ENCODE assay signal across 9 mouse cellular contexts in genomic region chr14:24911621-24912020, GRCm38 (mm10).
DNase-seq lines count a peak whose midpoint lies in the region; ATAC-seq lines count a peak whose summit lies in the region.
"Had no signal": no experiment of that assay in that cellular context is flagged by ENCODE, and none has a peak within 500 bp of the region (broad histone marks: within the 10 kb centered on the region; RNA-seq: fewer than 3 reads in every experiment).

No protein-coding gene starts in this region.

- H3K27me3 ChIP-seq in heart, embryonic 11.5 days (ENCODE audit: control insufficient read depth, insufficient read depth, low read length) = no peaks in the 10 kb centered on the region
- H3K27me3 ChIP-seq in midbrain, embryonic 16.5 days (ENCODE audit: control insufficient read depth, insufficient read depth, low read depth, low read length) = no peaks in the 10 kb centered on the region
- H3K27me3 ChIP-seq: lung, embryonic 15.5 days had no signal

- no peak overlapping the region for H3K4me2 ChIP-seq in heart, embryonic 11.5 days
- no peak overlapping the region for H3K4me2 ChIP-seq in midbrain, embryonic 16.5 days (ENCODE audit: low read length)
- H3K4me2 ChIP-seq: lung, embryonic 15.5 days had no signal

- intact Hi-C loops in heart, postnatal 36 days (cut with DNase I) = no loop called here

- no peak for DNase-seq in heart, postnatal 36 days
- peak; percentile 20 for DNase-seq in Muller cell, postnatal 12 days (ENCODE audit: inconsistent ontology term)
- DNase-seq in frontal cortex, adult 2 months (ENCODE audit: extremely low spot score in 1 of 2, low spot score in 1 of 2) = peak; percentile 80 to 88
- peak; percentile 74 to 86 for DNase-seq in left cerebral cortex, adult 9 months (ENCODE audit: low spot score in 2 of 2)
- no peak for DNase-seq in retina, embryonic 14.5 days (ENCODE audit: low spot score)

- no peak overlapping the region; the same call in 1 of the 2 replicates for H3K9ac ChIP-seq in heart, embryonic 11.5 days (ENCODE audit: low read depth, low read length)
- no peak overlapping the region for H3K9ac ChIP-seq in midbrain, embryonic 16.5 days (ENCODE audit: low read depth, low read length)
- H3K9ac ChIP-seq: lung, embryonic 15.5 days had no signal

- H3K4me1 ChIP-seq in heart, embryonic 11.5 days (ENCODE audit: control insufficient read depth, insufficient read depth, low read length) = peaks cover 13% of the 10 kb centered on the region
- peaks cover 8% of the 10 kb centered on the region for H3K4me1 ChIP-seq in midbrain, embryonic 16.5 days (ENCODE audit: control insufficient read depth, insufficient read depth, low read length)
- H3K4me1 ChIP-seq: lung, embryonic 15.5 days had no signal

- WGBS in heart, embryonic 11.5 days (ENCODE audit: insufficient replicate concordance) = 34% methylated on average over 6 of the region's 6 CpGs
- 72% methylated on average over 6 of the region's 6 CpGs for WGBS in midbrain, embryonic 16.5 days

- no peaks in the 10 kb centered on the region for H3K36me3 ChIP-seq in heart, embryonic 11.5 days (ENCODE audit: control insufficient read depth, insufficient read depth, low read length)
- no peaks in the 10 kb centered on the region for H3K36me3 ChIP-seq in midbrain, embryonic 16.5 days (ENCODE audit: control insufficient read depth, insufficient read depth, low read length)
- H3K36me3 ChIP-seq: lung, embryonic 15.5 days had no signal

- H3K27ac ChIP-seq in heart, embryonic 11.5 days (ENCODE audit: low read depth, low read length) = peak overlapping the region; percentile 77
- no peak overlapping the region for H3K27ac ChIP-seq in midbrain, embryonic 16.5 days (ENCODE audit: low read length)
- H3K27ac ChIP-seq: lung, embryonic 15.5 days had no signal

- no peaks in the 10 kb centered on the region for H3K9me3 ChIP-seq in heart, embryonic 11.5 days (replicated peaks; ENCODE audit: control insufficient read depth, low read length)
- no peaks in the 10 kb centered on the region for H3K9me3 ChIP-seq in midbrain, embryonic 16.5 days (replicated peaks; ENCODE audit: control insufficient read depth, low read length, poor library complexity, severe bottlenecking)
- H3K9me3 ChIP-seq: lung, embryonic 15.5 days had no signal

- ATAC-seq in heart, embryonic 11.5 days (replicated peaks; ENCODE audit: insufficient number of reproducible peaks, low FRiP score, low TSS enrichment) = peak; percentile 66; the same call in 1 of the 2 replicates
- ATAC-seq in inflammation-experienced regulatory T-cells, adult 6 months = no peak
- no peak for ATAC-seq in midbrain, embryonic 16.5 days

- no peak overlapping the region for H3K4me3 ChIP-seq in heart, embryonic 11.5 days (ENCODE audit: low read depth, low read length)
- H3K4me3 ChIP-seq in midbrain, embryonic 16.5 days (ENCODE audit: low read depth, low read length) = no peak overlapping the region
- H3K4me3 ChIP-seq: lung, embryonic 15.5 days had no signal

Comparison
In these comparisons a context has a peak if more than half of its experiments do, and no peak if none do; other contexts are left out.
1. DNase-seq: peak in Muller cell, postnatal 12 days (single experiment), frontal cortex, adult 2 months (2 of 2) and left cerebral cortex, adult 9 months (2 of 2); none in heart, postnatal 36 days (0 of 2) and retina, embryonic 14.5 days (single experiment).